Mouse (Mus musculus) regulatory T cell (primary cell): ENCODE results near the gene Wnk1.

Experiments
- in situ Hi-C: fragments of 300-600 bp; cut with MboI, MseI; formaldehyde crosslinking; loops from one replicate; pipeline ENCODE4 v1.15.1; 2025; ENCODE audit warnings: high pct_unique_total_duplicates

The Wnk1 gene

DNA sequence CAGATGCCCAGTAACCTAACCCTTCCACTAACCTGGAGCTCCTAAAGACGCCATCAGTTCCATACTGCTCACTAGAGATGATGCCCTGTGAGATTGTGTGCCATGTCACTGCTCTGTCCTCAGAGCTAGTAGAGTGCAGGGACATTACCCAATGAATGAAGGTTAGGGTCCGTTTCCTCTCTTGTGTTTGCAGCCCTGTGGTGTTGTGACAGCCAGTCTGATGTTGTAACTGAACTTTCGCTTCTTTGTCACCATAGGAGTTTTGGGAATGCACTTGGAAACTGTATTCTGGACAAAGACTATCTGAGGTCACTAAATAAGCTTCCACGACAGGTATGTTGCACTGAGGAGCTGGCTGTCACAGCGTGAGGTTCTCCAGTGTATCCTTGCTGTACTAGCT lies 122.8 kb downstream of the Wnk1 start:
- in situ Hi-C loops: loop anchor here (10.0 kb wide), 2 partner anchors 279 to 421 kb away; no protein-coding TSS in a partner anchor

DNA sequence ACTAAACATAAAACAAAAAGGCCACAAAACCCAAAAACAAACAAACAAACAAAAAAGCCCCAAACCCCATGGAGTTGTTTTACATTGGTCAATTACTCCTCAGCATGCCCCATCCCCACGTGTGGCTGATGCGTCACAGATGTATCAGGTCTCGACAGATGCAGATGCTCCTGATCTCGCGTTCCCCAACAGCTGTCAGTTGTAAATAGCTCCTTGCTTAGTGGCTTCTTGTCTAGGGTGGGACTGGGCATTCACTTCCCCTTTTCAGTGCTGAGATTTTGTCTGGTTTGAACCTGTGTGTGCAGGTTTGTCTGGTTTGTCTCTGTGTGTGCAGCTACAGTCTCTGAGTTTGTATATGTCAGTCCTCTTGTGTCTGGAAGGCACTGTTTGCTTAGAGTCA lies 126.4 kb downstream of the Wnk1 start:
- in situ Hi-C loops: loop anchor here (10.0 kb wide), 2 partner anchors 283 to 417 kb away; no protein-coding TSS in a partner anchor

DNA sequence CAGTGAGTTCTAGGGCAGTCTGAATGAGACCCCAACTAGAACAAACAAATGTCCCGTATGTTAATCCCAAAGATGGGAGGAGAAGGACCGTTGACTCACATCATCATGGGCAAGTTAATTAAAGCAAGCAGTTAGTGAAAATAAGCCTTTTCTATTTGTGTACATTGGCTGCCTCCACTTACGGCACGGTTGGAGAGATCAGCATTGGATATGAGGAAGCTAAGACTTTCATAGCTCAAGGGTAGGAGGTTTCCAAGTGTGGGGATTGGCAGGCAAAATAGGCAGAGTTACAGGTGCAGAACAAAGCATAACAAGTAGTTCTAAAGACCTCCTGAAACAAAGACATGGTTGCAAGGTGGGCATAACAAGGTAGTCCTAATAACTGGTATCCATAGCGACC lies 133.0 kb downstream of the Wnk1 start:
- in situ Hi-C loops: no loop called here

DNA sequence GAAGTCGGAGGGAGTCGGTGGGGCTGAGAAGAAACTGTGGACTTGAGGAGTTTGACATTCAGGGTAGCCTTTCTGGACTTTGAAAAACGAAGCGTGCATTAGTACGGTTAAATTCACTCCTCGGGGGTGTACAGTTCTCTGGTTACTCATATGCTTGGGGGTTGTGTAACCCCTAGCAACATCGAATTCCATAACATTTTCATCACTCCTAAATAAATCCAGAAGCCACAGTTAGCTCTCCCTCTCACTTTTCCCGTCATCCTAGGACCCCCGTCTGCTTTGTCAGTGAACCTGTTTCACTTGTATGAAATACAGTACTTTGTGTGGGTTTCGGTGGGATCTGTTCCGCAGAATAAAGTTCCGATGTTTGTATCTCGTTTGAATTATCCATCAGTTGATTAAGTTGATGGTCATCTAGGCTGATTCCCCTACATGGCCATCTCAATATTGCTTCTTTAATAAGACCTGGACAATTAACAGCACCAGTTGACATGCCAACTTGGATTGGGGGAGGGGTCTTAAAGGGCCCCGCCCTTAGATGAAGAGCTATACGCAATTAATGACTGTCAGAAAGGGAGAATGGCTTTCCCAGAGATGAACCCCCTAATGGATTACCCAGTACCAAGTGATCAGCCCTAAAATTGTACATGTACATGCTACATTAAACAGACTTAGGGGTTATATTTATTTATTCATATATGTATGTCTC lies 135.2 kb downstream of the Wnk1 start:
- in situ Hi-C loops: no loop called here

DNA sequence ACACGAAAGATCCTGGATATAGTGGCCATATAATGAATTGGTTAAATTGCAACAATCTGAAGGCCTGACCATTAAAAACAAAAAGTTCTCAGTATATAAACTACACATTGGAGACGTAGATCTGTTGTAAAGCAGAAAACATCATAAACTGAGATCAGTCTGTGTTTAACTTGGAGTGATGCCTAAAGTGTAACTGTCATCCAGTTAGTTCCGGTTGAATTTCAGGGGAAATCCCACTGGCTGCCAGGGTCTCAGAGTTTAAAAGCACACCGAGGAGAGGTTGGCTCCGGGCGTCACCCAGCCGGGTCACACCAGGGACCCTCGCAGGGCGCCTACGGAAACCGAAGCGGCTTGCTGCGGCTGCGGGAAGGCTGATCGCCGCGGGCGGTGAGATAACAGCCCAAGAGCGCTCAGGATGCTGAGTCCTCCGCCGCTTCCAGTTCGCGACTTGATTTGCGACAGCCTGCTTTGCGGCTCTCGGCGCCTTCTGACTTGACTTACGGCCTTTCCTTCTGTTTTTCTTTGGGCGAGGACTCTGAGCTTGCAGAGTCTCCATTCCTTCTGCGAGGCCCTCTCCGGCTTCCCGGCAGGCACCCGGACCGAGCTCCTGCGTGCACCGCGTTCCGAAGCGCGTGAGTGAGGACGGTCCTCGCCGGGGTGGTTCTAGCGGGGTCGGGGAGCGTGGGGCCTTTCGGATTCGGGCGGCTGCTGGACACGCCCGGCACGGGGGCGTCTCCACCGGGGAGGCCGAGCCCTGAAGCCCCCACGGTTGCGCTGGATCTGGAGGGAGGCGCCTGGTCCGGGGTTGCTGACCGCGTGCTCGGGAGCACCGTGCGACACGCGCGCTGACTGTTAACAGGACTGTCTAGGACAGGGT lies 136.0 kb downstream of the Wnk1 start, which contains the start of gene Rad52:
TSS of gene Rad52 (plus strand) at position 495 of the 877 bp plus-strand sequence.
- in situ Hi-C loops: no loop called here

DNA sequence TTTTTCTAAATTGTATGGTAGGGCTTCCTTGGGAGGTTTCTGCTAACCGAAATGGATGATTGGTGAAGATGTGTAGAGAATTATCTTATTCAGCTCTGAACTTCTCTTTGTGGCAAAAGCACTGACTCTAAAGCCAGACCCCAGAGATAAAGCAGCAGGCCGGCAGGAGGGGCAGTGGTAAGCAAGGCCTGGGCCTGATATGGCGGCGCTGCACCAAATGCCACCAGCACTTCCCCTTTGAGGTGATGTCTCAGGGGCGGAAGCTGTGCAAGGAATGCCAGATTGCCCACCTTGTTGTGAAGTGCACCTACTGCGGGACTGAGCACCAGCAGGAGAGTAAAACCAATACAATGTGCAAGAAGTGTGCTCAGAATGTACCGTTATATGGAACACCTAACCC lies 145.8 kb downstream of the Wnk1 start:
- in situ Hi-C loops: no loop called here

DNA sequence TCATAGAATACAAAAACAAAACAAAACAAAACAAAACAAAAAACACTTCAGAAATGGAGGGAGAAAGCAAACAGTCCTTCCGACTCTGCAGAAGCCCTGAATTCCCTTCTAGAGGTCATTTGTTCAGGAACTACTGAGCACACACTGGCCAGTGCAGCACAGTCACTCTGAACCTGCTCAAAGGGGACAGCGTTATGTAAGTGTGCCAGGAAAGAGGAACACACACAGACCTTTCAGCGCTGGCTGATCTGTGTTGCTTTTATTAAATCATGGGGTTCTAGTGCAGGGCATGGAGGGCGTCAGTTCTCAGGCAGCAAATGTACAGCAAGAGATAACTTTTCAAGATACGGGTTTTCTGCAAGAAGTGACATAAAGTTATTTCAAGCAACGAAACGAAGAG lies 155.3 kb downstream of the Wnk1 start:
- in situ Hi-C loops: loop anchor here (5.0 kb wide), 1 partner anchor 429 kb away; no protein-coding TSS in a partner anchor
